Mouse (Mus musculus) left cerebral cortex, postnatal 14 days (tissue): Measurements from ENCODE around the gene Glo1. TPM values are rescaled to one million over a fixed set of nuclear protein-coding genes. Genes with fewer than 3 reads are reported as not detected.
"Not testable (repeated sequence)": the region's sequence is repeated elsewhere in the genome, so short reads cannot be mapped to it uniquely, and the experiment has no call there.

Source experiments
- DNase-seq, 2 experiments: peaks; one replicate each; pipeline ENCODE4 v3.0.0; 2021 to 2022; ENCODE audit warnings: low spot score in 2 of 2, mixed read lengths in 1 of 2
- intact Hi-C: fragments of 180-260 bp; cut with DNase I; formaldehyde crosslinking; loops from one replicate; pipeline ENCODE4 v1.15.1; 2025
- long read RNA-seq, 2 experiments: library from polyadenylated mRNA; stranded (forward); transcript quantifications; one replicate each; pipeline ENCODE4 v2.0.0; 2021
- total RNA-seq, 2 experiments: library from RNA; stranded (reverse); gene quantifications; 2 replicates each; pipeline ENCODE4 v1.2.3; 2021

Glo1 gene
- total RNA-seq, result 100 to 1,000 TPM; 131 to 136 TPM
- long read RNA-seq, experiment 1, full-length matches to known transcripts, result 363 of 384 reads
- long read RNA-seq, experiment 1, partial matches to known transcripts, result 8 of 384 reads
- long read RNA-seq, experiment 1, other reads (novel, unspliced or antisense), result 13 of 384 reads
- long read RNA-seq, experiment 2, full-length matches to known transcripts, result 296 of 316 reads
- long read RNA-seq, experiment 2, partial matches to known transcripts, result 6 of 316 reads
- long read RNA-seq, experiment 2, other reads (novel, unspliced or antisense), result 14 of 316 reads

DNA sequence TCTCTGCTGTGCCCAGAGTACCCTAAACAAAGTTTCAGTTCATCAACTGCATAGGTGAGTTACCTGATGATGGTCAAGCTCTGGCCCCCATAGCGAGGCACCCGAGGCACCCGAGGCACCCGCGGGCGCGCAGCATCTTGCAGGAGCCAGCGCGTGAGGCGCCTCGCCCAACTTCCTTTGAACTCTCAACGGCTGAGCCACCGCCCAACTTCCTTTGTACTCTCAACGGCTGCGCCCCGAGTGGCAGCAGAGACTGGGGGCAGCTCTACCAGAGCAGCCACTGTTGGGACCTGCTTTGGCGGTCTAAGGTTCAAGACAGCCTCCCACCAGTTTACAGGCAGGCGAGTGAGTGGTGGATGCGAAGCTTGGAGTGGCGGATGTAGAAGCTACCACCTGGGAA, at the start of gene Glo1:
Glo1 (minus strand) TSS at position 153 of the 400 bp plus-strand sequence.
- DNase-seq, intact Hi-C loops: not testable (repeated sequence)

- DNase-seq, result peak; percentile 11 to 43
- intact Hi-C loops, result no loop called here
Measured at GRCm38 (mm10) chr17:30675021-30675740, 48.5 kb upstream of the Glo1 start.

GRCm38 (mm10) chr17:30673023-30673422, 46.4 kb upstream of the Glo1 start:
- intact Hi-C loops, result no loop called here
- DNase-seq, result no peak

DNA sequence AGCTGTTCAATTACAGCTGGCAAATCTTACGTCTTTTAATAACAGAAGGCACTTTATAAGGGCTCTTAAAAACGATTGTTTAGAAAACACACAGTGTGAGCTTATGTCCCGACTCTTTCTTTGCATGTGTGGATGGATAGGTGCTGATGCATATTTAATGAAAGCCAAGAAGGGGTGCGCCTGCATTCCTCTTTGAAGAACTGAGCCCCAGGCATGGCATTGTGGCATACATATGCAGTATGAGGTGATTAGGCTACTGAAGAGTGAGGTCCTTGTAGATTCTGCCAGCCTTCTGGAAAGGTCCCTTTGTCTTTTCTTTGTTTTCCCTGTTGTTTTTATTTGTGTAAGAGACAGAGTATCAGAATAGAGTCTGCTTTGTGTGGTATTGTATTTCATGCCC, 45.9 kb upstream of the Glo1 start:
- DNase-seq, result no peak
- intact Hi-C loops, result no loop called here

- intact Hi-C loops, result no loop called here
Measured at GRCm38 (mm10) chr17:30664856-30665255, 38.2 kb upstream of the Glo1 start.

DNA sequence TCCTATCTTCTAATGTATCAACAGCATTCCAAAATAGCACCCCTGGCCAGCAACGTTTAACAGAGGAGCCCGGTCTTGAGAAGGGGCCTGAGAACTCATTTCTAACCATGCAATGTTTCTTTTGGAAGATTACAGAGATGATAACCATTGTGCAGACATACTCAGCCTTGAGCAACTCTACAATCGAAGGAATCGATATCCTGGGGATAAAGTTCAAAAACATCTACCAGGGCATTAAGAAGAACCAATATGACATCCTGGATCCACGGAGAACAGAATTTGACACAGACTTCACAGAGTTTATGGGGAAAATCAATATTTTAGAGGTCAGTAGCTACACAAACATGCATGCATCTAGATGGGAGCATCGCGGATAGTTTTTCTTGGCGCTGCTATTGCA, 36.5 kb upstream of the Glo1 start:
- intact Hi-C loops, result no loop called here
- no peak for DNase-seq

More at GRCm38 (mm10) chr17:30664856-30665255, 38.2 kb upstream of the Glo1 start:
- DNase-seq, result no peak

DNA sequence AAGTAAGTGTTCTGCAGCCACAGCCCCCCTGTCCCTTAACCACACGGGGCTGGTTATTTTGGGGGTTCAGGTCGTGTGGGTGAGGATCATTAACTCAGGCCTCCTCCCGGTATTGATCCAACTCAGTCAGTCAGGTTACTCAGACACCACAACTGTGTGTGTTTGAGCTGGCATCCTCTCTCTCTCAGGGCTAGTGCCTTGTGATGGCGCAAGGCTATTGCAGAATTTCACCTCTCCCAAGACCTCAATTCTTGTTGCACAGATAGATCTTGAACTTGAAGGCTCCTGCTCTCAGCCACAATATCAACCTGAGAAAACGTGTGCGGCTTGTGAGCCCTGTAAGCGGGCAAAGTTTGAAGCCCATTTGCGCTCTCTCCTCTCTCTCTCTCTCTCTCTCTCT, 35.5 kb upstream of the Glo1 start:
- intact Hi-C loops, result no loop called here
- no peak for DNase-seq

GRCm38 (mm10) chr17:30658152-30658544, 31.5 kb upstream of the Glo1 start:
- intact Hi-C loops, result no loop called here
- DNase-seq, result peak; percentile 73 to 77

DNA sequence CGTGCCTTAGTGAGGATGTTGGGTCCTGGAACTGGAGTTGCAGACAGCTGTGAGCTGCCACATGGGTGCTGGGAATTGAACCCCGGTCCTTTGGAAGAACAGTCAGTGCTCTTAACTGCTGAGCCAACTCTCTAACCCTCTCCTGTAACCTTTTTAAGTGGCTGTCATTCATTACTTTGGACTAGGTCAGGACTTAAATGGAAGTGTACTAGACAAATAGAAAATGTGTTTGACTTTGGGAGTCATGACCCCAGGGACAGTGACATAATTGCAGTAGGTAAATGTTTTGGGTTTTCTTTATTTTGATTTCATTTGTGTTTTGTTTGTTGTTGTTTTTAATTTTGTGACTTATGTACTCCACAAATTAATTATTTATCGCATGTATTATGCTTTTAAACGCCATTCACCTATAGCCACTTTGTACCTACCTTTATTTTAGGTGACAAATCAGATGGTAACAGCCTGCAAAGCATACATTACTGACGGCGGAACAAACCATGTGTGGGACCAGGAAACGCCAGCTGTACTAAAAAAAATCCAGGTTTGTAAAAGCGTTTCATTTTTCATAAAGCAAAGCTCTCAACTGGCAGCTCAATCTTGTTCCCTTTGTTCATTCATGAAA, 31.0 kb upstream of the Glo1 start:
- intact Hi-C loops, result no loop called here
- DNase-seq, result no peak

DNA sequence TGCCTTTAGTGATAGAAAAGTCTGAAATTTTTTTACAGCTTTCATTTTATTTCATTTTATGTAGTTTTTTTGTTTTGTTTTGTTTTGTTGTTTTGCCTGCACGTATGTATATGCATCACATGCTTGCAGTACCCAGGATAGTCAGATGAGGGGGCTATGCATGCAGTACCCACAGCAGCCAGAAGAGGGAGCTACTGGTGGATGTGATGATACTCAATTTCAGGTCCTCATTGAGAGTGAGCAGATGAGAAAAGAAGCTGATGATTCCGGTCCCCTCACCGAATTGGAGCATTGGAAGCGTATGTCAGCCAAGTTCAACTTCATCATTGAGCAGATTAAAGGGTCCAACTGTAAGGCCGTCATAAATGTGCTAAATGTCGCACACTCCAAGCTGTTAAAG, 26.3 kb upstream of the Glo1 start:
- intact Hi-C loops, result no loop called here
- peak in 1 of 2 experiments; percentile 61 for DNase-seq

DNA sequence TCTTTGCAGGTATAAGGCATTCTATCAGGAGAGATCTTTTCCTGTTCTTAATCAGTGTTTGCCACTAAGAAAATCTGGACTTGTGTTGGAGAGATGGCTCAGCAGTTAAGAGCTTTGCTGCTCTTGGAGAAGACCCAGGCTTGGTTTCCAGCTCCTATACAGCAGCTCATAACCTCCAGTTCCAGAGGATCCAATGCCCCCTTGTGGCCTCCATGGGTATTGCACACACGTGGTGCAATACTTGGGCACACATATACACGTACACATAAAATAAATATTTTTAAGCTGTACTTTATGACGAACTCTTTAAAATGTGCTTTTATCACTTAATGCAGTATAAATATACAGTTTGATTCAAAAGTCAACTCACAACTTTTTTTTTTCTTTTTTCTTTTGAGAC, 22.1 kb upstream of the Glo1 start:
- no peak for DNase-seq
- intact Hi-C loops, result no loop called here

DNA sequence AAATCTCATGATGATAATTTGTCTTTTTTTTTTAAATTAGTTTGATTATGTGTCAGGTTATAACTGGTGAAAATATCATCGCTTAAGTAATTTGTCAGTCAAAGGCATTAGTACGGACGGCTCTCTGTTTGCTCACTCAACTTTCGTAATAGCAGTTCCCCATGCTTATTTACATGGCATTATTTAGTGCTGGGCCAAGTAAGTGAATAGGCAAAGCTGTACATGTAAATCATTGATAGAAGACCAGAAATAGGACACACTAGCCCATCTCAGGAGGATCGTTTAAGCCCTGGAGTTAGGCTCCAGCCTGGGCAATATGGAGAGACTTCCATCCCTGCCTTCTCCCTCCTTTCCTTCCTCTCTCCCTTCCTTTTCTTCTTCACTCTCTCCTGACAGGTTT, 14.2 kb upstream of the Glo1 start:
- intact Hi-C loops, result no loop called here
- DNase-seq, result no peak

- no peak for DNase-seq
- intact Hi-C loops, result no loop called here
Measured at GRCm38 (mm10) chr17:30638996-30639395, 12.3 kb upstream of the Glo1 start.

DNA sequence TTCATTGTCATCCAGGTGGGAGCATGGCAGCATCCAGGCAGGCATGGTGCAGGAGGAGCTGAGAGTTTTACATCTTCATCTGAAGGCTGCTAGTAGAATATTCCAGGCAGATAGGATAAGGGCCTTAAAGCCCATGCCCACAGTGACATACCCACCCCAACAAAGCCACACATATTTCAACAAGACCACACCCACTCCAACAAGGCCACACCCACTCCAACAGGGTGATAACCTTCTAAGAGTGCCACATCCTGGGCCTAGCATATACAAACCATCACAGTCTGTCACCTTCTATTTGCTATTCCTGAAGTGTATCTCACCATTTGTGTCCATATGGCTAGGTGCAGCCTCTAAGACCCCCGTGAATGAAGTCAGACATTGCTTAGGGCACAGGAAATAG, 11.0 kb upstream of the Glo1 start:
- intact Hi-C loops, result no loop called here
- DNase-seq, result no peak

DNA sequence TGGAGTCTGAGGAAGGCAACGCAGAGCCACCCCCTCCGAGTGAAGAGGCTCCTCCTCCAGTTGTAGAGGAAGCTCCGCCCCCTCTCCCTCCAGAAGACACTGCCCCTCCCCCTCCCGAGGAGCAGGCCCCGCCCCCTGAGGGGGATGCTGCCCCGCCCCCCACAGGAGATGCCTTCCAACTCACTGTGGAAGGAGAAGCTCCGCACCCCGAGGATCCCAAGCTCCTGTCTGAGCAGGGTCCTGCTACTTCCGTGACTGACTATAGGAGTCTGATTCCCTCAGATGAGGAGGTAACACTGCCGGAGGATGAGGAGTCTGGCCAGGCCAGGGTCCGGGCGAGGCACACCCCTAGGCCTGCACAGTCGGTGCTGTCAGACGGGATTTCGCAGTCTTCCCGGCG, 8.7 kb upstream of the Glo1 start:
- DNase-seq, result no peak
- intact Hi-C loops, result no loop called here

DNA sequence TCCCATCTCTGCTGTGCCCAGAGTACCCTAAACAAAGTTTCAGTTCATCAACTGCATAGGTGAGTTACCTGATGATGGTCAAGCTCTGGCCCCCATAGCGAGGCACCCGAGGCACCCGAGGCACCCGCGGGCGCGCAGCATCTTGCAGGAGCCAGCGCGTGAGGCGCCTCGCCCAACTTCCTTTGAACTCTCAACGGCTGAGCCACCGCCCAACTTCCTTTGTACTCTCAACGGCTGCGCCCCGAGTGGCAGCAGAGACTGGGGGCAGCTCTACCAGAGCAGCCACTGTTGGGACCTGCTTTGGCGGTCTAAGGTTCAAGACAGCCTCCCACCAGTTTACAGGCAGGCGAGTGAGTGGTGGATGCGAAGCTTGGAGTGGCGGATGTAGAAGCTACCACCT, 2.5 kb downstream of the Glo1 start, which contains the start of gene Dnah8:
Dnah8 (plus strand) TSS at position 223 of the 400 bp plus-strand sequence.
- intact Hi-C loops, DNase-seq: not testable (repeated sequence)

- intact Hi-C loops, result no loop called here
- no peak for DNase-seq
Measured at GRCm38 (mm10) chr17:30623200-30623599, 3.5 kb downstream of the Glo1 start.

- DNase-seq, result no peak
- intact Hi-C loops, result no loop called here
Measured at GRCm38 (mm10) chr17:30621450-30621849, 5.2 kb downstream of the Glo1 start.

DNA sequence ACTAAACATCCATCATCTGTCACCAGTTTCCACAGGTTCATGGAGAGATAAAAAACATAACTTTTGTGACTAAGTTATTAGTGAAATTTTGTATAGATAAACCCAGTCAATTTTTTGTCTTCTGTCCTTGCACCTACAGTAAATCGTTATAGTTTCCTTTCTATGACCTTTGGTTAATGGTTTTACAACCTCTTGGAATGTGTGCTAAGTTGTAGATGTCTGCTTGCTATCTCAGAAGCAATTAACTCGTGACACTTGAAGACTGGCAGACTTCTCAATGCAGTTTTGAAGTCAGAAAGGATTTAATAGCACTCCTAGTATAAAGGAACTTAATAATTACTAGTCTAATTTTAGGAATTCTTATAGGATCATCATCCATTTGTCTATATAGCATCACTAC, 6.1 kb downstream of the Glo1 start:
- no peak for DNase-seq
- intact Hi-C loops, result no loop called here

DNA sequence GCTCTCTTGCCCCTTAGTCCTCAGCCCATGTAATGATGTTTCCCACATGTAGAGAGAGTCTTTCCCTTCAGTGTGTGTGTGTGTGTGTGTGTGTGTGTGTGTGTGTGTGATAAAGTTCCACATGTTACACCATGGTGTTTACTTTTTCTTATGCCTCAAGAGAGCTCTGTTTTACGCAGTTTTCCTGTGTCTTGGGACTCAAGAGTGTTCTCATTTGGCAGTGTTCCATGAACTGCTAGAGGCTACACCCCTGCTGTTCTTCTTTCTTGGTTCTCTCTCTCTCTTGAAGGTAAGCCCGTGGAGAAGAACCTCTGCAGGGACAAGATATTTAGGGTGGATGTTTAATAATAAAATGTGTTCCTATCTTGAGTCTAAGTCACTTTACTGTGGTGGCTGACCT, 7.5 kb downstream of the Glo1 start:
- intact Hi-C loops, result no loop called here
- DNase-seq, result no peak
